Mouse (Mus musculus): ENCODE measurements around the gene St8sia1. TPM values are rescaled to one million over a fixed set of nuclear protein-coding genes. Genes with fewer than 3 reads are reported as not detected.
A peak's percentile ranks its signal among the peaks of the same experiment; 100 is the strongest.

Gene St8sia1
- polyA plus RNA-seq, 1 experiment from 2014 or later: 4.7 TPM

- peak; percentile 85 for DNase-seq (ENCODE audit: low spot score)
- H3K9me3 ChIP-seq (replicated peaks; ENCODE audit: control insufficient read depth, low read length): no peaks in the 10 kb centered on the region
- H3K9ac ChIP-seq (ENCODE audit: low read length): no peak overlapping the region
- H3K27ac ChIP-seq (ENCODE audit: low read depth, low read length): no peak overlapping the region
- peak; percentile 75 for ATAC-seq
- no peak overlapping the region for H3K4me2 ChIP-seq (ENCODE audit: low read length)
- H3K36me3 ChIP-seq (ENCODE audit: control insufficient read depth, insufficient read depth, low read length): peaks cover 13% of the 10 kb centered on the region
- WGBS: 9% methylated on average over 4 of the region's 4 CpGs
- H3K27me3 ChIP-seq (replicated peaks; ENCODE audit: control insufficient read depth, insufficient read depth, low read length): no peaks in the 10 kb centered on the region
- no peak overlapping the region for H3K4me3 ChIP-seq (ENCODE audit: low read depth, low read length)
- H3K4me1 ChIP-seq (ENCODE audit: control insufficient read depth, insufficient read depth, low read length): peaks cover 12% of the 10 kb centered on the region; the same call in 1 of the 2 replicates
These were observed 183.6 kb downstream of the St8sia1 start for GRCm38 (mm10) chr6:142780574-142781033.

GRCm38 (mm10) chr6:142779812-142780573 is 184.3 kb downstream of the St8sia1 start:
- Histone ChIP-seq H3K27me3 (replicated peaks; ENCODE audit: control insufficient read depth, insufficient read depth, low read length) (no peaks in the 10 kb centered on the region), H3K9me3 (replicated peaks; ENCODE audit: control insufficient read depth, low read length) (no peaks in the 10 kb centered on the region), H3K4me3 (ENCODE audit: low read depth, low read length) (no peak overlapping the region), H3K36me3 (ENCODE audit: control insufficient read depth, insufficient read depth, low read length) (peaks cover 19% of the 10 kb centered on the region), H3K27ac (ENCODE audit: low read depth, low read length) (peak overlapping the region; percentile 17; the same call in 1 of the 2 replicates), H3K9ac (ENCODE audit: low read length) (no peak overlapping the region), H3K4me1 (ENCODE audit: control insufficient read depth, insufficient read depth, low read length) (peaks cover 12% of the 10 kb centered on the region; the same call in 1 of the 2 replicates), H3K4me2 (ENCODE audit: low read length) (no peak overlapping the region)
- WGBS: 32% methylated on average over 14 of the region's 14 CpGs
- DNase-seq (ENCODE audit: low spot score) (no peak), ATAC-seq (peak; percentile 81)

- WGBS: 51% methylated on average over 11 of the region's 11 CpGs
These were observed 185.0 kb downstream of the St8sia1 start for GRCm38 (mm10) chr6:142779045-142779811.

GRCm38 (mm10) chr6:142776935-142777334 is 187.3 kb downstream of the St8sia1 start:
- no peak overlapping the region for H3K4me3 ChIP-seq (ENCODE audit: low read depth, low read length)

More at GRCm38 (mm10) chr6:142779045-142779811, 185.0 kb downstream of the St8sia1 start:
- no peaks in the 10 kb centered on the region for H3K27me3 ChIP-seq (replicated peaks; ENCODE audit: control insufficient read depth, insufficient read depth, low read length)
- no peak overlapping the region for H3K4me2 ChIP-seq (ENCODE audit: low read length)
- no peaks in the 10 kb centered on the region for H3K9me3 ChIP-seq (replicated peaks; ENCODE audit: control insufficient read depth, low read length)
- DNase-seq (ENCODE audit: low spot score) (peak; percentile 86), ATAC-seq (peak; percentile 43; the same call in 1 of the 2 replicates)
- H3K36me3 ChIP-seq (ENCODE audit: control insufficient read depth, insufficient read depth, low read length): peaks cover 26% of the 10 kb centered on the region
- peaks cover 12% of the 10 kb centered on the region; the same call in 1 of the 2 replicates for H3K4me1 ChIP-seq (ENCODE audit: control insufficient read depth, insufficient read depth, low read length)
- H3K9ac ChIP-seq (ENCODE audit: low read length): no peak overlapping the region
- peak overlapping the region; percentile 17; the same call in 1 of the 2 replicates for H3K27ac ChIP-seq (ENCODE audit: low read depth, low read length)
- H3K4me3 ChIP-seq (ENCODE audit: low read depth, low read length): no peak overlapping the region

GRCm38 (mm10) chr6:142773566-142773965 is 190.7 kb downstream of the St8sia1 start:
- 93% methylated on average over 5 of the region's 5 CpGs for WGBS
- H3K36me3 ChIP-seq (ENCODE audit: control insufficient read depth, insufficient read depth, low read length): peaks cover 79% of the 10 kb centered on the region
- no peak overlapping the region for H3K27ac ChIP-seq (ENCODE audit: low read depth, low read length)
- DNase-seq (ENCODE audit: low spot score): no peak
- H3K9ac ChIP-seq (ENCODE audit: low read length): no peak overlapping the region
- no peaks in the 10 kb centered on the region for H3K4me1 ChIP-seq (ENCODE audit: control insufficient read depth, insufficient read depth, low read length)
- no peak; the same call in 1 of the 2 replicates for ATAC-seq
- H3K4me3 ChIP-seq (ENCODE audit: low read depth, low read length): no peak overlapping the region
- H3K9me3 ChIP-seq (replicated peaks; ENCODE audit: control insufficient read depth, low read length): no peaks in the 10 kb centered on the region
- no peak overlapping the region for H3K4me2 ChIP-seq (ENCODE audit: low read length)
- H3K27me3 ChIP-seq (replicated peaks; ENCODE audit: control insufficient read depth, insufficient read depth, low read length): no peaks in the 10 kb centered on the region

More at GRCm38 (mm10) chr6:142776935-142777334, 187.3 kb downstream of the St8sia1 start:
- Histone ChIP-seq H3K27ac (ENCODE audit: low read depth, low read length) (no peak overlapping the region), H3K36me3 (ENCODE audit: control insufficient read depth, insufficient read depth, low read length) (peaks cover 49% of the 10 kb centered on the region), H3K27me3 (replicated peaks; ENCODE audit: control insufficient read depth, insufficient read depth, low read length) (no peaks in the 10 kb centered on the region), H3K9ac (ENCODE audit: low read length) (no peak overlapping the region), H3K9me3 (replicated peaks; ENCODE audit: control insufficient read depth, low read length) (no peaks in the 10 kb centered on the region), H3K4me1 (ENCODE audit: control insufficient read depth, insufficient read depth, low read length) (peaks cover 10% of the 10 kb centered on the region; the same call in 1 of the 2 replicates), H3K4me2 (ENCODE audit: low read length) (no peak overlapping the region)
- no peak for ATAC-seq
- 89% methylated on average over 4 of the region's 4 CpGs for WGBS
- no peak for DNase-seq (ENCODE audit: low spot score)

- no peak overlapping the region for H3K4me3 ChIP-seq (ENCODE audit: low read depth, low read length)
- H3K27me3 ChIP-seq (replicated peaks; ENCODE audit: control insufficient read depth, insufficient read depth, low read length): no peaks in the 10 kb centered on the region
- ATAC-seq (no peak), DNase-seq (ENCODE audit: low spot score) (no peak)
- 94% methylated on average over 4 of the region's 4 CpGs for WGBS
- peaks cover 91% of the 10 kb centered on the region for H3K36me3 ChIP-seq (ENCODE audit: control insufficient read depth, insufficient read depth, low read length)
- no peaks in the 10 kb centered on the region for H3K9me3 ChIP-seq (replicated peaks; ENCODE audit: control insufficient read depth, low read length)
- H3K9ac ChIP-seq (ENCODE audit: low read length): no peak overlapping the region
- no peaks in the 10 kb centered on the region for H3K4me1 ChIP-seq (ENCODE audit: control insufficient read depth, insufficient read depth, low read length)
- H3K4me2 ChIP-seq (ENCODE audit: low read length): no peak overlapping the region
- H3K27ac ChIP-seq (ENCODE audit: low read depth, low read length): no peak overlapping the region
These were observed 192.6 kb downstream of the St8sia1 start for GRCm38 (mm10) chr6:142771643-142772042.

Other genes starting within 250 kb of the St8sia1 start
- 159 and 173 TPM in 2 replicates for gene Cmas, start 207.8 kb downstream of the St8sia1 start, polyA plus RNA-seq (2014; fragmentation: Nextera tagmentation; extraction: Ambion mirVana)
- gene Sult6b2, start 159.9 kb downstream of the St8sia1 start, polyA plus RNA-seq (2014; fragmentation: Nextera tagmentation; extraction: Ambion mirVana): 0.18 TPM in 1 of 2 replicates, not detected in the other
- 23.3 and 30.1 TPM in 2 replicates for gene C2cd5, start 135.7 kb upstream of the St8sia1 start, polyA plus RNA-seq (2014; fragmentation: Nextera tagmentation; extraction: Ambion mirVana)
- gene Etnk1, start 202.8 kb upstream of the St8sia1 start, polyA plus RNA-seq (2014; fragmentation: Nextera tagmentation; extraction: Ambion mirVana): 23.5 and 35.9 TPM in 2 replicates